Mouse (Mus musculus) brain, embryonic 14.5 days (tissue): ENCODE data around the gene Rreb1. TPM values are rescaled to one million over a fixed set of nuclear protein-coding genes. Genes with fewer than 3 reads are reported as not detected.

ENCODE experiments used
- DNase-seq: peaks from one replicate; pipeline ENCODE4 v3.0.0-alpha.2; 2011; ENCODE audit warnings: low read depth
- CTCF ChIP-seq: fragments of 200-500 bp; IDR thresholded peaks from 2 replicates; pipeline ENCODE4 v1.5.1; 2012; ENCODE audit warnings: inconsistent platforms, mild to moderate bottlenecking, moderate library complexity, borderline replicate concordance; ENCODE audit not compliant: insufficient read depth, insufficient read length; ENCODE audit errors: extremely low read depth
- POLR2A ChIP-seq: fragments of 200-500 bp; IDR thresholded peaks from 2 replicates; pipeline ENCODE4 v1.6.1; 2012; ENCODE audit warnings: mild to moderate bottlenecking, inconsistent platforms, borderline replicate concordance; ENCODE audit not compliant: poor library complexity, insufficient read depth, insufficient read length, severe bottlenecking; ENCODE audit errors: extremely low read depth
- polyA plus RNA-seq: library from polyadenylated mRNA; depleted of rRNA; stranded (reverse); fragments of >200 nt; gene quantifications from 2 replicates; pipeline ENCODE4 v1.2.3, GENCODE M21; 2012

The Rreb1 gene
- polyA plus RNA-seq, 1 experiment = 8.0 TPM

GRCm38 (mm10) chr13:37783676-37784075 is 5.5 kb downstream of the Rreb1 start:
- no peak for DNase-seq
- no peak for TF ChIP-seq POLR2A
- no peak for TF ChIP-seq CTCF

GRCm38 (mm10) chr13:37784226-37784625 is 6.0 kb downstream of the Rreb1 start:
- TF ChIP-seq POLR2A = no peak
- no peak for TF ChIP-seq CTCF
- DNase-seq = no peak

GRCm38 (mm10) chr13:37792739-37793336 is 14.6 kb downstream of the Rreb1 start:
- no peak for TF ChIP-seq POLR2A
- no peak for TF ChIP-seq CTCF
- no peak for DNase-seq

- no peak for DNase-seq
- TF ChIP-seq CTCF (no peak), POLR2A (no peak)
These were observed 20.6 kb downstream of the Rreb1 start for GRCm38 (mm10) chr13:37798811-37799210.

- DNase-seq = no peak
- TF ChIP-seq CTCF = no peak
- TF ChIP-seq POLR2A = no peak
These were observed 21.2 kb downstream of the Rreb1 start for GRCm38 (mm10) chr13:37799413-37799812.

GRCm38 (mm10) chr13:37801101-37802075 is 23.2 kb downstream of the Rreb1 start:
- TF ChIP-seq CTCF (no peak), POLR2A (no peak)
- DNase-seq = no peak

- peak; percentile 79 for DNase-seq
These were observed 24.2 kb downstream of the Rreb1 start for GRCm38 (mm10) chr13:37802246-37803003.

GRCm38 (mm10) chr13:37803244-37803643 is 25.0 kb downstream of the Rreb1 start:
- no peak for TF ChIP-seq POLR2A
- DNase-seq = no peak

More at GRCm38 (mm10) chr13:37802246-37803003, 24.2 kb downstream of the Rreb1 start:
- no peak for TF ChIP-seq POLR2A
- no peak for TF ChIP-seq CTCF

- TF ChIP-seq POLR2A (no peak), CTCF (no peak)
- DNase-seq = no peak
These were observed 25.8 kb downstream of the Rreb1 start for GRCm38 (mm10) chr13:37804023-37804422.

- no peak for DNase-seq
- TF ChIP-seq CTCF = no peak
- TF ChIP-seq POLR2A = no peak
These were observed 36.8 kb downstream of the Rreb1 start for GRCm38 (mm10) chr13:37815001-37815400.

GRCm38 (mm10) chr13:37816736-37817135 is 38.5 kb downstream of the Rreb1 start:
- no peak for DNase-seq
- TF ChIP-seq CTCF (no peak), POLR2A (no peak)
